In the genomic region with DNA sequence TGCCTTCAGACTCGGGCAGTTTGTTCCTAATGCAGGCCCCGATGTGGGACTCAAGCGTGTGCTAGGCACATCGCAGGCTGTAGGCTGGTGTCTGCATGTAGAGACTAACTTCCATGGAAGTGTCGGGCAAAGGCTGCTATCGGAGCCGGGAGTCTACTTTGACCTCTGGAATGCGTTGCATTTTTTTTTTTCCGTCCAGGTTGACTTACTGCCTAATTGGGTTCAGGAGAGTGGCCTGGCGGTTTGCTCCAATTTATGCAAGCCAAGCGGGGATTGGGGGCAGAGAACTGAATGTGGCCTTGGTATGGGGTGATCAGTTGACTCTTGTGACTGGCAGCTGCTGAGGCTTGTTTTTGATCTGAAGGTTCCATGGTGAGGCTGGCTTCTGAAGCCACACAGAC, we compare ENCODE assay signal across 8 mouse cellular contexts. TPM values are rescaled to one million over a fixed set of nuclear protein-coding genes. Genes with fewer than 3 reads are reported as not detected.
DNase-seq lines count a peak whose midpoint lies in the region; ATAC-seq and TF ChIP-seq lines count a peak whose summit lies in the region.

No protein-coding gene starts in this region.

- no peak for TF ChIP-seq CTCF in MEL (IDR thresholded peaks at IDR 0.05 in 2 of 3, conservative IDR thresholded peaks at IDR 0.05 in 1 of 3; ENCODE audit: control insufficient read depth in 1 of 3, insufficient read depth in 1 of 3, low read depth in 2 of 3, low read length in 3 of 3, poor library complexity in 1 of 3, severe bottlenecking in 1 of 3)

- H3K36me3 ChIP-seq in MEL (ENCODE audit: control insufficient read depth in 1 of 2, insufficient read depth in 2 of 2, low read length in 2 of 2) = peaks cover 0 to 27% of the 10 kb centered on the region in 2 experiments
- H3K36me3 ChIP-seq in forebrain, embryonic 15.5 days = no peaks in the 10 kb centered on the region
- no peaks in the 10 kb centered on the region for H3K36me3 ChIP-seq in kidney, embryonic 15.5 days
- H3K36me3 ChIP-seq in midbrain, embryonic 16.5 days (ENCODE audit: control insufficient read depth, insufficient read depth, low read length) = no peaks in the 10 kb centered on the region

- H3K4me1 ChIP-seq in MEL (ENCODE audit: control insufficient read depth in 1 of 2, insufficient read depth in 2 of 2, low read length in 2 of 2) = peaks cover 2 to 16% of the 10 kb centered on the region in 2 experiments; a peak in 3 of 4 replicates
- peaks cover 52% of the 10 kb centered on the region for H3K4me1 ChIP-seq in forebrain, embryonic 15.5 days
- H3K4me1 ChIP-seq in kidney, embryonic 15.5 days = peaks cover 56% of the 10 kb centered on the region
- H3K4me1 ChIP-seq in midbrain, embryonic 16.5 days (ENCODE audit: control insufficient read depth, insufficient read depth, low read length) = peaks cover 32% of the 10 kb centered on the region

- no peak for ATAC-seq in forebrain, embryonic 15.5 days (replicated peaks)
- ATAC-seq in kidney, embryonic 15.5 days (replicated peaks; ENCODE audit: low FRiP score) = no peak
- no peak for ATAC-seq in midbrain, embryonic 16.5 days

- DNase-seq in embryo, embryonic 10.5 days (ENCODE audit: low spot score) = peak; percentile 47
- no peak for DNase-seq in embryo, embryonic 10 days (ENCODE audit: low spot score)
- no peak for DNase-seq in MEL (ENCODE audit: low read depth, low spot score)
- no peak for DNase-seq in c-Kit-positive CD71-positive TER-119-positive erythroid progenitor cells, embryonic 14.5 days (ENCODE audit: low spot score)
- DNase-seq in right cerebral cortex, postnatal 25 days = no peak

- peaks cover 82% of the 10 kb centered on the region for H3K79me2 ChIP-seq in MEL (ENCODE audit: control insufficient read depth, insufficient read depth, low read length, poor library complexity)

- TF ChIP-seq RAD21 in MEL (IDR thresholded peaks at IDR 0.05; ENCODE audit: low read depth, low read length) = no peak

- peak overlapping the region; percentile 60 for H3K4me2 ChIP-seq in forebrain, embryonic 15.5 days (replicated peaks)
- H3K4me2 ChIP-seq in kidney, embryonic 15.5 days = peak overlapping the region; percentile 84
- H3K4me2 ChIP-seq in midbrain, embryonic 16.5 days (ENCODE audit: low read length) = peak overlapping the region; percentile 84

- no peak for TF ChIP-seq EP300 in MEL (IDR thresholded peaks at IDR 0.05; ENCODE audit: low read depth in 1 of 2, low read length in 2 of 2)

- 5% methylated on average over 11 of the region's 11 CpGs for WGBS in forebrain, embryonic 15.5 days
- 7% methylated on average over 11 of the region's 11 CpGs for WGBS in kidney, embryonic 15.5 days
- WGBS in midbrain, embryonic 16.5 days = 6% methylated on average over 11 of the region's 11 CpGs

- no peak for TF ChIP-seq POLR2A in MEL (IDR thresholded peaks at IDR 0.05; ENCODE audit: control insufficient read depth in 1 of 2, insufficient read depth in 1 of 2, low read depth in 1 of 2, low read length in 2 of 2, poor library complexity in 1 of 2)

- H3K9me3 ChIP-seq in MEL (replicated peaks; ENCODE audit: insufficient read depth, low read length) = no peaks in the 10 kb centered on the region
- H3K9me3 ChIP-seq in forebrain, embryonic 15.5 days = no peaks in the 10 kb centered on the region
- no peaks in the 10 kb centered on the region for H3K9me3 ChIP-seq in kidney, embryonic 15.5 days (replicated peaks)
- no peaks in the 10 kb centered on the region for H3K9me3 ChIP-seq in midbrain, embryonic 16.5 days (replicated peaks; ENCODE audit: control insufficient read depth, low read length, poor library complexity, severe bottlenecking)

- H3K27me3 ChIP-seq in MEL (ENCODE audit: control insufficient read depth in 1 of 2, insufficient read depth in 2 of 2, low read length in 2 of 2) = no peaks in the 10 kb centered on the region
- no peaks in the 10 kb centered on the region for H3K27me3 ChIP-seq in forebrain, embryonic 15.5 days
- H3K27me3 ChIP-seq in kidney, embryonic 15.5 days = no peaks in the 10 kb centered on the region
- H3K27me3 ChIP-seq in midbrain, embryonic 16.5 days (ENCODE audit: control insufficient read depth, insufficient read depth, low read depth, low read length) = no peaks in the 10 kb centered on the region

- peak overlapping the region; percentile 95 to 96 for H3K4me3 ChIP-seq in MEL (ENCODE audit: control insufficient read depth in 1 of 2, insufficient read depth in 1 of 2, low read depth in 2 of 2, low read length in 2 of 2)
- H3K4me3 ChIP-seq in forebrain, embryonic 15.5 days = peak overlapping the region; percentile 87
- peak overlapping the region; percentile 85 for H3K4me3 ChIP-seq in kidney, embryonic 15.5 days (replicated peaks)
- H3K4me3 ChIP-seq in midbrain, embryonic 16.5 days (ENCODE audit: low read depth, low read length) = peak overlapping the region; percentile 87

- H3K9ac ChIP-seq in MEL (ENCODE audit: control insufficient read depth, low read depth, low read length, poor library complexity, severe bottlenecking) = peak overlapping the region; percentile 85
- peak overlapping the region; percentile 99 for H3K9ac ChIP-seq in forebrain, embryonic 15.5 days (replicated peaks)
- peak overlapping the region; percentile 97 for H3K9ac ChIP-seq in kidney, embryonic 15.5 days
- H3K9ac ChIP-seq in midbrain, embryonic 16.5 days (ENCODE audit: low read depth, low read length) = peak overlapping the region; percentile 99

- no peak overlapping the region for H3K27ac ChIP-seq in MEL (ENCODE audit: control insufficient read depth, low read depth, low read length)
- H3K27ac ChIP-seq in forebrain, embryonic 15.5 days (replicated peaks) = peak overlapping the region; percentile 100
- peak overlapping the region; percentile 100 for H3K27ac ChIP-seq in kidney, embryonic 15.5 days
- peak overlapping the region; percentile 98 for H3K27ac ChIP-seq in midbrain, embryonic 16.5 days (ENCODE audit: low read length)

TF ChIP-seq in MEL, 35 proteins besides CTCF, POLR2A, EP300 and RAD21:
- TF ChIP-seq E2F4 (IDR thresholded peaks at IDR 0.05; ENCODE audit: borderline replicate concordance, low read depth, low read length) = no peak
- TF ChIP-seq USF2 (IDR thresholded peaks at IDR 0.05; ENCODE audit: borderline replicate concordance in 1 of 2, insufficient read depth in 1 of 2, low read depth in 1 of 2, low read length in 2 of 2) = no peak
- TF ChIP-seq TCF12 (IDR thresholded peaks at IDR 0.05; ENCODE audit: low read depth, low read length) = no peak
- TF ChIP-seq JUND (IDR thresholded peaks at IDR 0.05; ENCODE audit: low read depth, low read length) = no peak
- TF ChIP-seq TAL1 (IDR thresholded peaks at IDR 0.05; ENCODE audit: low read length) = no peak
- TF ChIP-seq GABPA (IDR thresholded peaks at IDR 0.05; ENCODE audit: low read depth, low read length) = no peak
- TF ChIP-seq MAZ (IDR thresholded peaks at IDR 0.05; ENCODE audit: low read depth, low read length) = no peak
- no peak for TF ChIP-seq GATA1 (IDR thresholded peaks at IDR 0.05; ENCODE audit: low read depth, low read length)
- TF ChIP-seq HCFC1 (IDR thresholded peaks at IDR 0.05; ENCODE audit: low read depth, low read length) = no peak
- TF ChIP-seq MEF2A (IDR thresholded peaks at IDR 0.05; ENCODE audit: extremely low read depth, insufficient replicate concordance, low read depth, low read length, poor library complexity, severe bottlenecking) = no peak
- no peak for TF ChIP-seq ZC3H11A (IDR thresholded peaks at IDR 0.05; ENCODE audit: low read depth, low read length)
- TF ChIP-seq BHLHE40 (IDR thresholded peaks at IDR 0.05; ENCODE audit: borderline replicate concordance, low read depth, low read length) = no peak
- TF ChIP-seq MAFK (IDR thresholded peaks at IDR 0.05; ENCODE audit: borderline replicate concordance, low read depth, low read length) = no peak
TF ChIP-seq in MEL: peak in this region for 0.

RNA-seq across cellular contexts. Expression of a gene that starts 4.0 kb away (rescaled TPM):
- 182 and 205 TPM in 2 replicates for total RNA-seq in MEL (2012; rRNA removed)
- polyA plus RNA-seq in MEL (2012; ENCODE audit: insufficient read depth in 1 of 2, insufficient read length in 2 of 2, low read depth in 1 of 2, low replicate concordance in 2 of 2, missing spikeins in 1 of 2) = 100 to 1,000 TPM; 362 to 516 TPM
- 168 and 174 TPM in 2 replicates for polyA plus RNA-seq in forebrain, embryonic 15.5 days (2015; fragmentation: Nextera tagmentation; extraction: Ambion mirVana)
- 217 and 225 TPM in 2 replicates for polyA plus RNA-seq in kidney, embryonic 15.5 days (2015; fragmentation: Nextera tagmentation; extraction: Ambion mirVana)
- polyA plus RNA-seq in midbrain, embryonic 16.5 days (2015; fragmentation: Nextera tagmentation; extraction: Ambion mirVana) = 107 and 117 TPM in 2 replicates
